21 mouse cellular contexts compared by ENCODE assay signal in genomic region chr13:51615815-51616214, GRCm38 (mm10). TPM values are rescaled to one million over a fixed set of nuclear protein-coding genes. Genes with fewer than 3 reads are reported as not detected.
DNase-seq lines count a peak whose midpoint lies in the region; ATAC-seq and TF ChIP-seq lines count a peak whose summit lies in the region.
"Had no signal": no experiment of that assay in that cellular context is flagged by ENCODE, and none has a peak within 500 bp of the region (broad histone marks: within the 10 kb centered on the region; RNA-seq: fewer than 3 reads in every experiment).

No protein-coding gene starts in this region.

- no peak for TF ChIP-seq CTCF in E14TG2a.4 (conservative IDR thresholded peaks at IDR 0.05; ENCODE audit: low read length)

- H3K4me1 ChIP-seq in hindbrain, embryonic 12.5 days: peaks cover 20% of the 10 kb centered on the region
- peaks cover 12% of the 10 kb centered on the region; the same call in 1 of the 2 replicates for H3K4me1 ChIP-seq in hindbrain, embryonic 14.5 days (replicated peaks; ENCODE audit: control insufficient read depth, insufficient read depth, low read length)
- H3K4me1 ChIP-seq in E14TG2a.4 (replicated peaks; ENCODE audit: low read depth, low read length): peaks cover 58% of the 10 kb centered on the region

- no peaks in the 10 kb centered on the region for H3K36me3 ChIP-seq in hindbrain, embryonic 12.5 days
- H3K36me3 ChIP-seq in hindbrain, embryonic 14.5 days (replicated peaks; ENCODE audit: control insufficient read depth, insufficient read depth): no peaks in the 10 kb centered on the region
- no peaks in the 10 kb centered on the region for H3K36me3 ChIP-seq in E14TG2a.4 (ENCODE audit: insufficient read depth, low read length)
- H3K36me3 ChIP-seq: embryonic facial prominence, embryonic 12.5 days; heart, embryonic 12.5 days; hindbrain, embryonic 13.5 days; liver, embryonic 12.5 days; lung, embryonic 15.5 days; midbrain, embryonic 15.5 days had no signal

- no peaks in the 10 kb centered on the region; the same call in 1 of the 2 replicates for H3K27me3 ChIP-seq in hindbrain, embryonic 12.5 days
- H3K27me3 ChIP-seq in hindbrain, embryonic 14.5 days (ENCODE audit: control insufficient read depth, insufficient read depth, low read length): no peaks in the 10 kb centered on the region
- H3K27me3 ChIP-seq in E14TG2a.4 (ENCODE audit: insufficient read depth, low read length): no peaks in the 10 kb centered on the region
- H3K27me3 ChIP-seq: embryonic facial prominence, embryonic 12.5 days; heart, embryonic 12.5 days; hindbrain, embryonic 13.5 days; lung, embryonic 15.5 days; midbrain, embryonic 15.5 days had no signal

- H3K4me3 ChIP-seq in hindbrain, embryonic 12.5 days: no peak overlapping the region
- no peak overlapping the region for H3K4me3 ChIP-seq in hindbrain, embryonic 14.5 days (replicated peaks; ENCODE audit: low read length)
- peak overlapping the region; percentile 60 for H3K4me3 ChIP-seq in E14TG2a.4 (replicated peaks; ENCODE audit: low read length)
- H3K4me3 ChIP-seq: embryonic facial prominence, embryonic 12.5 days; gastrocnemius, adult 2 months; heart, embryonic 12.5 days; hindbrain, embryonic 13.5 days; liver, embryonic 12.5 days; lung, embryonic 15.5 days; midbrain, embryonic 15.5 days had no signal

- H3K4me2 ChIP-seq in hindbrain, embryonic 12.5 days (replicated peaks): no peak overlapping the region
- H3K4me2 ChIP-seq in hindbrain, embryonic 14.5 days (replicated peaks): no peak overlapping the region
- H3K4me2 ChIP-seq: embryonic facial prominence, embryonic 12.5 days; heart, embryonic 12.5 days; liver, embryonic 12.5 days; lung, embryonic 15.5 days; midbrain, embryonic 15.5 days had no signal

- no peak for DNase-seq in hindbrain, embryonic 14.5 days (ENCODE audit: low spot score)
- DNase-seq in Muller cell, postnatal 12 days (ENCODE audit: inconsistent ontology term): peak; percentile 7
- peak; percentile 41 for DNase-seq in induced T-regulatory cell, adult 2 months (ENCODE audit: low read depth)
- DNase-seq in thymus, postnatal 14 days: no peak
- no peak for DNase-seq in cerebellum, postnatal 4 days (ENCODE audit: low spot score in 2 of 2)
- DNase-seq: adrenal gland, postnatal 25 days; cerebellum, adult 18-20 months; cerebellum, postnatal 36 days; gastrocnemius, adult 2 months; kidney, adult 2 months; kidney, postnatal 14 days; thymus, adult 2 months had no signal

- no peak overlapping the region for H3K9ac ChIP-seq in hindbrain, embryonic 12.5 days
- H3K9ac ChIP-seq in hindbrain, embryonic 14.5 days: no peak overlapping the region
- H3K9ac ChIP-seq: embryonic facial prominence, embryonic 12.5 days; heart, embryonic 12.5 days; hindbrain, embryonic 13.5 days; liver, embryonic 12.5 days; lung, embryonic 15.5 days; midbrain, embryonic 15.5 days had no signal

- H3K27ac ChIP-seq in hindbrain, embryonic 12.5 days: no peak overlapping the region
- H3K27ac ChIP-seq in hindbrain, embryonic 14.5 days: no peak overlapping the region
- H3K27ac ChIP-seq: embryonic facial prominence, embryonic 12.5 days; gastrocnemius, adult 2 months; liver, embryonic 12.5 days; lung, embryonic 15.5 days; midbrain, embryonic 15.5 days had no signal

- H3K9me3 ChIP-seq in hindbrain, embryonic 12.5 days (replicated peaks): no peaks in the 10 kb centered on the region
- H3K9me3 ChIP-seq in hindbrain, embryonic 14.5 days (ENCODE audit: control insufficient read depth, low read length): no peaks in the 10 kb centered on the region
- H3K9me3 ChIP-seq in E14TG2a.4 (ENCODE audit: low read length): no peaks in the 10 kb centered on the region
- H3K9me3 ChIP-seq: embryonic facial prominence, embryonic 12.5 days; heart, embryonic 12.5 days; hindbrain, embryonic 13.5 days; liver, embryonic 12.5 days; lung, embryonic 15.5 days; midbrain, embryonic 15.5 days had no signal

- ATAC-seq in hindbrain, embryonic 12.5 days (ENCODE audit: low FRiP score): 0 out of 2 replicates have a peak, but pooled peaks have one; percentile 52
- ATAC-seq in hindbrain, embryonic 14.5 days (ENCODE audit: low FRiP score): no peak
- ATAC-seq: activated CD4-positive, CD25-positive, alpha-beta regulatory T cell, adult 4 months; liver, embryonic 12.5 days had no signal

- WGBS in hindbrain, embryonic 12.5 days: 66% methylated on average over 10 of the region's 10 CpGs
- 64% methylated on average over 10 of the region's 10 CpGs for WGBS in hindbrain, embryonic 14.5 days

RNA-seq across cellular contexts. Expression of gene Cks2, which starts 29.2 kb away (rescaled TPM):
- 161 and 183 TPM in 2 replicates for polyA plus RNA-seq in hindbrain, embryonic 12.5 days (2016; fragmentation: Nextera tagmentation; extraction: Ambion mirVana)
- polyA plus RNA-seq in hindbrain, embryonic 14.5 days (2014; fragmentation: Nextera tagmentation; extraction: Ambion mirVana): 52.4 and 52.6 TPM in 2 replicates

RNA-seq across cellular contexts. Expression of gene Secisbp2, which starts 35.7 kb away (rescaled TPM):
- 28.9 and 34.4 TPM in 2 replicates for polyA plus RNA-seq in hindbrain, embryonic 12.5 days (2016; fragmentation: Nextera tagmentation; extraction: Ambion mirVana)
- polyA plus RNA-seq in hindbrain, embryonic 14.5 days (2014; fragmentation: Nextera tagmentation; extraction: Ambion mirVana): 27.2 and 28.3 TPM in 2 replicates

RNA-seq across cellular contexts. Expression of gene Shc3, which starts 46.6 kb away (rescaled TPM):
- polyA plus RNA-seq in hindbrain, embryonic 12.5 days (2016; fragmentation: Nextera tagmentation; extraction: Ambion mirVana): 5.1 and 7.0 TPM in 2 replicates
- polyA plus RNA-seq in hindbrain, embryonic 14.5 days (2014; fragmentation: Nextera tagmentation; extraction: Ambion mirVana): 7.2 and 11.6 TPM in 2 replicates
- polyA plus RNA-seq: activated CD4-positive, CD25-positive, alpha-beta regulatory T cell, adult 4 months; liver, embryonic 12.5 days had no signal

Comparison
In these comparisons a context has a peak if more than half of its experiments do, and no peak if none do; other contexts are left out.
1. DNase-seq: peak in Muller cell, postnatal 12 days (single experiment) and induced T-regulatory cell, adult 2 months (single experiment); none in hindbrain, embryonic 14.5 days (single experiment), thymus, postnatal 14 days (single experiment) and cerebellum, postnatal 4 days (0 of 2).